Mouse (Mus musculus): ENCODE measurements around the gene Tgfbi.

Gene Tgfbi

DNA sequence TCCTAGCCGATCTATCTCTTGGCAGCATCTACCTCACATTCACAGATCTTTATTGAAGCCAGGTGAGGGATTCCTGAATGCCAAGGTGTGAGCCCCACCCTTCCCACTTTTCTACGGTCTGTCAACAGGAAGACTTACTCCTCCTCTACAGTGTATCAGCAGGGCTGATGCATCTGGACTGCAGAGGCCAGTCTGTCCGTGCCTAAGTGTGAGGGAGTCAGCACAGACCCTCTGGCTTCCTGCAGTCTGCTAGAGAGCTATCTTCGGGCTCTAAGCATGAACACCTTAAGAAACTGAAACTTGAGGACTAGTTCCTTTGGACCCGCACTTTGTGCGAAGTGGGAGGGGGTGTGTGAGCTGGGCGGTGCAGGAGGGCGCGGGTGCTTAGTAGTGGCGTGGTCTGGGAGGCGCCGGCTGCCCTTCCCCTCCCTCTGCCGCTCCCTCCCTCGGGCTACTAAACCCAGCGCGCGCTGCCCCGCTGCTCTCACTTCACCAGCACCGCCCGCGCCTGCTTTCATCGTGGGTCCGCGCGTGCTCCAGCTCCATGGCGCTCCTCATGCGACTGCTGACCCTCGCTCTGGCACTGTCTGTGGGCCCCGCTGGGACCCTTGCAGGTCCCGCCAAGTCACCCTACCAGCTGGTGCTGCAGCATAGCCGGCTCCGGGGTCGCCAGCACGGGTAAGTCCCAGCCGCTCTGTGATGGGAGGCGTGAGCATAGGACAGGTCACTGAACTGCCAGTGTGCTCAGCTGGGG is at the start of gene Tgfbi:
TSS of gene Tgfbi (plus strand) at position 421 of the 754 bp plus-strand sequence.
- DNase-seq (ENCODE audit: low read depth in 2 of 2, low spot score in 2 of 2), result no peak

DNA sequence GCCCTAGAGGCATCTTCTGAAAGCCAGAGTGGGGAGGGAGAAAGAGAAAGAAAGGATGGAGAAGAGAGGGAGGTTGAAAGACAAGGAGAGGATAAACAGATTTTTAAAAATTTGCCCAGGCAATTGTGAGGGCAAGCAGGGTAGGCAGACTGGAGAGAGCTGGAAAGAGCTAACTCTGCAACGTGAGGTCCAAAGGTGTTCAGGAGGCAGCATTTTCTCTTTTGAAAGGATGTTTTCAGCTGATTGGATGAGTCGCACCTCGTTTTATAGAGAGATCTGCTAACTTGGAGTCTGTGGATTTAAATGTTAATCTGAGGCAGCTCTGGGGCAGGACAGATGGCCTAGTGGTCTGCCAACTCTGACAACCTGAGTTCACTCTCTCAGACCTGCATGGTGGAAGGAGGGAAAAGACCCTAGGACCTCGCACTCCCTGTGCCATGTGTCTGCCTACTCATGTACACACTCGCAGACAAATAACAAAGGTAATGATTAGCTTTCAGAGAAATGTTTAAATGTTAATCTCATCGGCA is 49.4 kb upstream of the Tgfbi start:
- DNase-seq (ENCODE audit: low read depth in 2 of 2, low spot score in 2 of 2), result no peak

DNA sequence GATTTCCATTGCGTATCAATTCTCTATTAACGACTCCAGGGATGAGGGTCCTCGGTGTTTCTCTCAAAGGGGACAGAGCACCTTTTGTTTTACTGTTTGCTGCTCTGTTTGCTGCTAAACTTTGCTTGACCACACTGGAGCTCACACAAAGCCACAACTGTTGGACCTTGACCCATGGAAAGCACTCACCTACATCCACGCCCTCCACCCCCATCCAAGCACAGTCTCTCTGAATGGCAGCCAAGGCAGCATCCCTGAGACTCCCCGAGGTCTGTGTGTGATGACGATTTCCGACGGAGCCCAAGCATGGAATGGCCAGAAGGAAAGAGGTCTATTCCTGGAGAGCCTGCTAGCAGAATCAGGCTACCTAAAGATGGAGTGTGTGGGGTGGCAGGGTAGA is 48.2 kb upstream of the Tgfbi start:
- DNase-seq (ENCODE audit: low read depth in 2 of 2, low spot score in 2 of 2), result no peak

DNA sequence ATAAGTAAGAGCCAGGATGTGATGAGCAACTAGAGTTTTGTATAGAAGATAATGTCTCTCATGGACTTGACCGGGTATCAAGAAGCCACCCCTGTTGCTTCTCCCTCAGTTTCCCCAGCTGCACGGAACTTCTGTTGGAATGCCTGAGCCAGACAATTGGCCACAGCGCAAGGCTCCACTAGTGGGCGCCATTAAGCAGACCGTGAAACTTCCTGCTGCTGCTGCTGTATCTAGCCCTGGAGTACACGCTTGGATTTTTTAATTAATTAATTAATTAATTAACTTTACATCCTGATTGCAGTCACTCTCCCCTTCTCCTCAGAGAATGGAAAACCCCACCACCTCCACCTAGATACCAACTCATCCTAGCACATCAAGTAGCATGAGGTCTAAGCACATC is 46.2 kb upstream of the Tgfbi start:
- no peak for DNase-seq (ENCODE audit: low read depth in 2 of 2, low spot score in 2 of 2)

DNA sequence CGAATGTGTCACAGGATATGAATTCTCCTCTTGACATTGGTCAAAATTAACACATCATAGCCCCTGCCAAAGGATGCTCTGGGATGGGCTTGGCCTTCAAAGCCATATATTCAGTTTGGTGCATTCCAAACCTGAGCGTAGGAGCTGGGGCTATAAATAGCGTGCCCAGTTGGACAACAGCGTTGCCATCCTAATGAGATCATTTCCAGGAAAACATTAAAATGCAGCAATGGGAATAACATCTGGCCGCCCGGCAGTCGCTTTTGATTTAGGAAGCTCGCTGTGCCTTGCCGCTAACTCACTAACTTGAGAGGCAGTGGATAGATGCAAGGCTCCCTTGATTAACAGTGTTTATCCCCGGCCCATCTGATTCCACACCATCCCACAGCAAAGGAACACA is 43.0 kb upstream of the Tgfbi start:
- no peak for DNase-seq (ENCODE audit: low read depth in 2 of 2, low spot score in 2 of 2)

DNA sequence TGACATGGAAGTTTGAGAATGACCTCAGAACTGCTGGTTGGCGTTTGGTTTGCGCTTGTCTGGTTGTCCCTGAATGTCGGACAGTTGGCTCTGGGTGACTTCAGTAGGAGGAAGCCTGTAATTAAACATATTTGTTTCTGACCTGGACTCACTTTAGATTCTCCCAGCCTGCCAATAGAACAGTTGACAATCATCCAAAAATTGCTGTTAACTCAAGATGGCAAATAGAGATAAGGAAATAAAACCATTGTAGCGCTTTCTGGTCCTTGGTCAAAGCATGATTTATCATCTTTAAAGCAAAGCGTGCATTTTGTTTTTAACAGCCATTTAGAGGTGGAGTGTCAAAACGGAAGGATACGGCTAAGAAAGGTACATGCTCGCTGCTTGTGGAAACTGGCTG is 37.7 kb upstream of the Tgfbi start:
- no peak for DNase-seq (ENCODE audit: low read depth in 2 of 2, low spot score in 2 of 2)

DNA sequence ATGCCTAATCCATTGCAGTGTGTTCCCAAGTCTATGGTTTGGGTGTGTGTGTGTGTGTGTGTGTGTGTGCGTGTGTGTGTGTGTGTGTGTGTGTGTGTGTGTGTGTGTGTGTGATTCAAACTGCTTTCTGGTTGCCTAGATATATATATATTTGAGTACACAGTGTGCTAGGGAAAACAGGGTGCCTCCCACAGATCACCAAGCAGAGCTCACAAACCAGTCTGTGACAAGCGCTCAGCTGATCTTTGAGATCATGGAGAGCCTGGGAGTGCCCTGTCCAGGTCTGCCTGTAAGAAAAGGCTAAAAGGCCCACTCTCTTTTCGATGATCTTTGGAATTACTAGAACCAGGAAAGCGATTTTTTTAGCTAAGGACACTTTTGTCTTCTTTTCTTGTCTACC is 34.2 kb upstream of the Tgfbi start:
- DNase-seq (ENCODE audit: low read depth in 2 of 2, low spot score in 2 of 2), result no peak

DNA sequence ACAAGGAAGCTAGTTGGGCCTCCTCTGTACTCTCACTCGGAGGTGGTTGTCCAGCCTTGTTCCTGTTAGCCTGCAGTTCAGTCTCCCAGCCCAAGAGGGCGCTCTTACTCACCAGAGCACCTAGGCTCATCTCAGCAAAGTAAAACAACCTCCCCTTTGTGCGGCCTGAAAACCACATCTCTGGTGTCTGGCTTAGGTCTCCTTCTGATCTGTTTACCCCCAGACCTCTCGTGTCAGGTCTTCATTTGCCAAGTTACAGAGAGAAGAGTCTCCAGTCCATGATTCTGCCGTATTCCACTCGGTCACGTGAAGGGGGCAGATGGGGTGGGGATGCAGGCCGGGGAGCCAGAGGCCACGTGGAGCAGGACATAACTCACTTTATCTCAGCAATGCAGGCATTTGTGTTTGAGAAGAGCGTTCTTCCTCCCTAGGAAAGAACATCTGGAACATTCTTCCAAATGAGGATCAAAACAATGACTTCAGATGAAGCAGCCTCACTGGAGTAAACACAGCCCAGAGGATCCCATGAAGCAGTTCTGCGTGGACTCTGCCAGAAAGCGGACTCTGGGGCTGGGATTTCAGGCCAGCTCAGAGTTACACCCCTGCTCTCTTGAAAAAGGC is 33.5 kb upstream of the Tgfbi start:
- peak; percentile 30 to 54 for DNase-seq (ENCODE audit: low read depth in 2 of 2, low spot score in 2 of 2)

DNA sequence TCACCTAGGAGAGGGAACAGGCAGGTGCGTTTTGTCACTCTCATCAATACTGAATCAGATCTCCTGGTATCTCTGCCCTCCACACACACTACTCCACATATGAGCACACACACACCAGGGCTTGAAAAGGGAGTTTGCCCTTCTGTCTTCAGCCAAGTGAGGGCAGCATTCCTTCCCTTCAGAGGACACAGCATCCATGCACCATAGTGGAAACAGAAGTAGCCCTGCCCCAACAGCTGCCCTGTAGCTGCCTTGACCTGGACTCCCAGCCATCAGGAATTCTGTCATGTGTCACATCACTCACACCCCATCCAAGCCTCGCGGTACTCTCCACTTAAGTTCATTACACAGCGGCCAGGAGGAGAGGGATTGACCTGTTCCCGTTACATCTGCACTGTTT is 31.2 kb upstream of the Tgfbi start:
- DNase-seq (ENCODE audit: low read depth in 2 of 2, low spot score in 2 of 2), result no peak

DNA sequence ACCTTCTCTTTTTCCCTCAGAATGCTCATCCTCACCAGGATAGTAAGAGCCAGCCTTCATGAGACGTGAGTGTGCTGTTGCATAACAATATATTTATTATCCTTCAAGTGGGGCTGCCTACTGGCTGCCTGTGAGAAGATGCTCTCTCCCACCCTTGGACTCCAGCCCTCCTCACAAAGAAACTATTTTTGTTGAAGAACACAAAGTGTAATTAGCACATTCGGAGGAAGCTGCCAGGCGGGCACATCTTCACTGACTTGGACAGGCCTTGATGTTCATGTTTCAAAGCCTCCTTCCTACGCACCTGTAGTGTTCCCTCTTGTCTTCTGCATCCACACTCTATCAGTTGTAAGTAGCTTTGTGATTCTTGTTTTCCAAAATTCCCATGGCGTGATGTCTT is 28.9 kb upstream of the Tgfbi start:
- no peak for DNase-seq (ENCODE audit: low read depth in 2 of 2, low spot score in 2 of 2)

DNA sequence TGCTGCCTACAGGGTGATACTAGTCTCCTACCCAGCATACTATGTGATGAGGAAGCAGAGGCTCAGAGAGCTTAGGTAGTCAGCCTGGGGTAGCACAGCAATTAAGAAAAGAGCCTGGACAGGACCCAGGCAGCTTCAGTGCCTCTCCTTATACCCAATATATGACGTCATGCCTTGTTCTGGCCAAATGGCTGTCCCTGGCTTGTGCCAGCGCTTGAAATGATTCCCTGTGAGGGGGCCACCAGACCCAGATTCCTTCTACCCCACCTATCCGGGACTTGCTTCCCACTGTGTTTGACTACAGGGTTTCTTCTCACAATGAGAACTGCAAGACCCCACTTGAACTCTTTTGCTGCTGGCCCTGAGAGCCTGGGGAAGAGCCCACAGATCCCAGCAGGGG is 27.8 kb upstream of the Tgfbi start:
- DNase-seq (ENCODE audit: low read depth in 2 of 2, low spot score in 2 of 2), result no peak

DNA sequence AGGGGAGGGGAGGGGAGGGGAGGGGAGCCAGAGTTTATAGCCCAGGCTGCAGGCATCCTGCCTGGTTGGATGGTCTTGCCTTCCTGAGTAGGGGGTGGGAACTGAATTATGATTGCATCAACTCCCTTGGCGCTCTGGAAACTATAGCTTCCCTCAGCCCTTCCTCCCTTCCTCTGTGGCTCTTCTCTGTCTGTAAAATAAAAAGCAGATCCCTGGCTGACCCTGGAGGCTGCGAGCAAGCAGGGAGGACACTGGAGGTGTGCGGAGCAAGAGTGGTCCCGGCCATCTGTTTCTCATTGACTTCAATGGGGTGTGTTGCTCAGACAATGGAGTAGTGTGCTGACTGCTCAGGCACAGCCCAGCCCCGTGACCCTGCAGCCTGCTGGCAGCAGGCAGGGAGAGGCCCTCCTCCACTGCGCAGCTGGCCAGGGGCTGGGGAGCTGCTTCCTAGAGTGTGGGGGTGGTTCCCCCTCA is 27.3 kb upstream of the Tgfbi start:
- DNase-seq (ENCODE audit: low read depth in 2 of 2, low spot score in 2 of 2), result no peak

DNA sequence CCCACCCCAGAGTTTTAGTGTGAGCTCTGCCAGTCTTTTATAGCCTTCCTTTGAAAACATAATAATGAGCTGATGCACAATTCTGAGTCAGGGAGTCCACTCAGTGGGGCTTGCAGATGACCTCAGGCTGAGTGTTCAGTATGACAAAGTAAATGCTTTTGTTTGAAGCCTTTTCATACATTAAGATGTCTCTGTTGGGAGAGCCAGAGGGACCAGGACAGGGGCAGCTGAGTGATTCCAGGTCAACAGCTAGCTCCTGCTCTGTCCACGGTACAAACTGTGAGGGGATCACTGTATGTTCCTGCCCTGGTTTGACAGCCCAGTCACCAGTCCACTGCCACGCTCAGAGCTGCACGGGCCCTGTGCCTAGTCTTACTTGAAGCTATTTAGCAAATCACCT is 26.6 kb upstream of the Tgfbi start:
- no peak for DNase-seq (ENCODE audit: low read depth in 2 of 2, low spot score in 2 of 2)

DNA sequence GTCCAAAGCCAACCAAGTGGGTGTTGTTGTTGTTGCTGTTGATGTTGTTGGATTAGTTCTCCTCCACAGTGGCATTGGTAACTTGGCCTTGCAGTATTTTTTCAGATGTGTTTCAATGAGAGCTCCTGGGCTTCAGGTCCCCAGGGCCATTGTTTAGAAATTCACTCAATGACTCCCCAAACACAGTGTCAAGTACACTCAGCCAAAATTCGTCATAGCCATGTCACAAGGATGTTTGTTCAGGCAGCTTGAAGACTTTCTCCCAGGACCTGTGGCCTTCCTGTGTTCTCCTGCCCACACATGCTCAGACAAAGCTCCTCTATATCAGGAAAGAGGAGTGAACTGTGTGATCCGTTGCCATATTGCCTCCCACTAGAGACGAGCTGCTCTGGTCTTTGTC is 23.3 kb upstream of the Tgfbi start:
- no peak for DNase-seq (ENCODE audit: low read depth in 2 of 2, low spot score in 2 of 2)

DNA sequence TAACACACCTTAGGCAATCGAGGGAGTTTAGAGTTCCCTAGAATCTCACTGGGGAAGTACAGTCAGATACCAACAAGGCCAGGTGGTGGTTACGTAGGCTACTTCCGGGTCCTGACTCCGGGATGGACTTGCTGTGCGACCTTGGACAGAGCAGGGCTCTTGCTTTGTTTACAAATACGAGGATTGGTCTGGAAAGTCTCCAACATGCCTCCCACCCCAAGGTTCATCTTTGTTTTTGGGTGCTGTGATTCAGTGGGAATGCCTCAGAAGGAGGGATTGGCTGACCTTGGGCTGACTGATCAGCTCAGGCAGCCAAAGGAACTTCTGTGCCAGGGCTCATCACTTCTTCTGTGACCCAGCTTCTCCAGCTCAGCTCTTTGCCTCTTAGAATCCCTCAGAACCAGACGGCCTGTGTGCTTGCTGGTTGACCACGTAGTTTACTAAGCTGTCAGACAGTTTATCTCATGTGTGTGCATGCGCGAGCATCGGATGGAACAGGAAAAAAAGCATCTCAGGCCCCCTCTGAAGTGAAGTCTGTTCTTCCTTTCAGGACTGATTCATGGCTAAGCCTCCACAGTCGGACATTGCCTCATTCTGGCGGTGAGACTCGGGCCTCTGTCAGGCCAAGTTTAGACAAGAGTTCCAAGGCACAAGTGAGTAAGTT is 20.7 kb upstream of the Tgfbi start:
- DNase-seq (ENCODE audit: low read depth in 2 of 2, low spot score in 2 of 2), result no peak

DNA sequence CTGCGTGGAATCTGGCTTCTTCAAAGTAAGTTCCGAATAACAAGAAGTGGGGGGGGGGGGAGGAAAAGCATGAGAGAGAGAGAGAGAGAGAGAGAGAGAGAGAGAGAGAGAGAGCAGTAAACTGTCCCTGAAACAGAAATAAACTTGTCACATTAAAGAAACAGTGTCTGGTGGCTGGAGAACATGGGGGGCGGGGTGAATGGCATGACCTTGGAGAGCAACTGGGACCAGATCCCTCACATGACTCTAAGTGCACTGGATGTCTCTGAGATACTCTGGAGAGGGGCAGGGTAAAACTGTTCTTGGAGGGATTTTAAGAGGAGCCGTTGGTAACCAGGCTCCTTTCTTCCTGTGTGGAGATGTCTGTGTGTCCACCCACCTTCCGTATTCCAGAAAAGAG is 19.1 kb upstream of the Tgfbi start:
- DNase-seq (ENCODE audit: low read depth in 2 of 2, low spot score in 2 of 2), result no peak

DNA sequence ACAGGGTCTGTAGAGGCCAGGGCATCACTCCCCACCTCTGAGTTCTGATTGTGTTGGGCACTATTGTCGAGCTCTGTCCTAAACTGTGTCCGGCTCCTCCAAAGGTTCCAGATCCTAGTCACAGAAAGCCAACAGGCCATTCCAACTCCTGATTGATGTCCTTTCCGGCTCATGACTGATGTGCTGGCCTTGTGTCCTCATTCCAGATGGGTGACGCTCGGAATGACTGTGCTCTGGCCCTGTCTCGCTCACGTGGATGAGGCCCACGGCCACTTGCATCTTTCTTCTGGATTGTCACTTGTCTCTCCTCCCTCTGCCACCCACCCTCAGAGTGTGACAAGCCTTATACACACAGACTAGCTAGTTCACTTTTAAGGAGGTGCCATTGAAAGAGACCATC is 18.1 kb upstream of the Tgfbi start:
- DNase-seq (ENCODE audit: low read depth in 2 of 2, low spot score in 2 of 2), result no peak

DNA sequence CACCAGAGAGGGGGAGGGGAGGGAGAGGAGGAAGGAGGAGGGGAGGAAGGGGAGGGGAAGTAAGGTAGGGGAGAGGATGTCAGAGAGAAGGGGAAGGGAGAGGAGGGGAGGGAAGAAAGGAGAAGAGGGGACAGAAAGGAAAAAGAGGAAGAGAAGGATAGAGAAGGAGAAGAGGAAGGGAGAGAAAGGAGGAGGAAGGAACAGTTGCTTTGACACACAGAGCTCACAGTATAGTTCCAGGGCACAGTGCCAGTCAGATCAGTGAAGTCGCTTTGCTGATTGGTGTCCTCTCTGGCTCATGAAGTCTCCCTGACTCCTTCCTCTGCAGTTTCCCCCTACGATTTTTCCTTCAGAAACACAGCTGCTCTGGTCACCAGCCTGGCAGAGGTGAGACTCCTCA is 17.4 kb upstream of the Tgfbi start:
- DNase-seq (ENCODE audit: low read depth in 2 of 2, low spot score in 2 of 2), result no peak

DNA sequence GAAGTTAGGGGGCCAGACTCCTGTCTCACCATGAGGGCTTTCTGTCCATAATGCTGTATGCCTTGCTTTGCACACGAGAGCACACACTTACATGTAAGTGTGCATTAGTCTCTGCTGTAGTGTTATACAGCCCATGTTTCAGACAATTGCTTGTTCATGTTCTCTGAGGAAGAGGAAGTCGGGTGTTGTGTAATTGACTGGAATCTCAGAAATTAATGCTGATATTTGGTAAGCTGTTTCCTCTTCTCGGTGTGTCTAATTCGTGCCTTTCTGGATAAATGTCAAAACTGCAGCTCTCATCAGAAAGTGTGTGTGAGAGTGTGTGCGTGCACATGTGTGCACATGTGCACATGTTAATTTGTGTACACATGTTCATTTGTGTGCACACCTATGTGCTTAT is 16.1 kb upstream of the Tgfbi start:
- DNase-seq (ENCODE audit: low read depth in 2 of 2, low spot score in 2 of 2), result no peak

DNA sequence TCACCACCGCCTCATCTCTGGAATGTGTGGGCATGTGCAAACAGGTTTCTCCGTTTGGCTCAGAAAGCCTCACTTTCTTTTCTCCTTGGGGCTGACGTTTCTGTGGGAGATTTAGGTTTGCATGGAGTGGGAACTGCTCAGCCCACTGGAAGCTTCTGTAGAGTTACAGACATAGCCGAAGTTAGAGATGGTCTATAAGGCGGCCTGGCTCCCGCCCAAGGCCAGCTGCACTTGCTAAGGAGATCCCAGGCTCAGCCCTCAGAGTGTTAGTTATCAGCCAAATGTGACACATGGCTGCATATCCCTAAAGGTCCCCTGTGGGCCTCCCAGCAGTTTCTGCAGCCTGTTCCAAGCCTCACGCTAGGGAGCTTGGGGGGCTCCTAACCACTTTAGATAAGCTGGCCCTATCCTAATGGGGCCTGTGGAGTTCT is 15.3 kb upstream of the Tgfbi start:
- DNase-seq (ENCODE audit: low read depth in 2 of 2, low spot score in 2 of 2), result no peak

DNA sequence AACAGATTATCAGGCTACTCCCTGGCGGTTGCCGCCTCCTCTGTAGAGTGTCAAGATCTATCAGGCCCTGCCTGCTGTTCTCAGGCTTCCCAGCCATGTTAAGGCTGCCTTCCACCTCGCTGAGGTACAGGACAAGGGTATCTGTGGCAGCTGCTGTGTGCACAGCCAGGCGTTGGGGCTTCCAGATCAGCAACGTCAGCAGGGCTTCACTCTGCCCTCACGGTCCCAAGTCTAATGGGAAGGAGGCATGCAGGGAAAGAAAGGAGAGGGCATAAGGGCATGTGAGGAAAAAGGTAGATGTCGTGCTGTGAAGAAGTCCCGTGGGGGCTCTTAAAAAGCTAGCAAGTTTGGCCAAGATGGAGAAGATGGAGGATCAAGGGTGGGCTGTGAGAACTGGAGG is 14.1 kb upstream of the Tgfbi start:
- no peak for DNase-seq (ENCODE audit: low read depth in 2 of 2, low spot score in 2 of 2)

DNA sequence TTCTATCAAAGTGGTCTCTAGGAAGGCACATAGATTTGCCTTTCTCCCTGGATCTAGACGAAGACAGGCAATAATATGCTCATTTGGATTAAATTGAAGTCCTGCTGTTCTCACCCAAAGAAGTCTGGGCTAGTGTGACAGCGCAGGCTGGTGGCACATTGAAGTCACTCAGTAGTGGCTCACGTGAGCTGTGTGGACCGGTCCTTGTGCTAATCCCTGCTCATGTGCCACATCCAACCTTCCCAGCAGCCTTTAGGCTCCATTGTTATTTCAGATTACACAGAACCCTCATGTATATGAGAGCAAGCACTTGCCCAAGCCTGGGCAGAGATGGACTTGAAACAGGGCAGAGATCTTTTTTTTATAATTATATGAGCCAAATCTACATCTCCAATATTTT is 12.0 kb upstream of the Tgfbi start:
- no peak for DNase-seq (ENCODE audit: low read depth in 2 of 2, low spot score in 2 of 2)
